Mouse (Mus musculus): ENCODE results near the gene Casp8ap2. TPM values are rescaled to one million over a fixed set of nuclear protein-coding genes. Genes with fewer than 3 reads are reported as not detected.

The Casp8ap2 gene
- polyA plus RNA-seq, 1 experiment from 2014 or later: 50.2 TPM

DNA sequence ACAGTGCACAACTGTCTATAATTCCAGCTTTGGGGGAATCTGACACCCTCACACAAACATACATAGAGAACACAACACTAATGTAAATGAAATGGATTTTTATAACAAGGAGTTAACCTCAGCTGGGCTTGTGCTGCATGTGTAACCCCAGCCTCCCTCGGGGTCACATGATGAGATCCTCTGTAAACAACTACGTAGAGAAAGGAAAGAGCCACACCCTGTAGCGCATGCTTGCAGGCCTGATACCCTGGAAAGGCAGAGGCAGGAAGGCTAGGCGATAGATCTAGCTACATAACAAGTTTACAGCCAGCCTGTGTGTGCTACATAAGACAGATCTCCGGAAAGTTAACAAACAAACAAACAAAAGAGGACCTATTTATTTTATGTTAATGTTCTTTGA lies 36.4 kb downstream of the Casp8ap2 start:
- ATAC-seq (ENCODE audit: insufficient number of reproducible peaks, insufficient read depth, low FRiP score, low read depth): no peak
- Histone ChIP-seq H3K4me1 (ENCODE audit: control insufficient read depth, insufficient read depth, low read length) (no peaks in the 10 kb centered on the region), H3K27ac (ENCODE audit: low read length) (no peak overlapping the region), H3K4me2 (replicated peaks; ENCODE audit: low read depth, low read length) (no peak overlapping the region), H3K36me3 (ENCODE audit: control insufficient read depth, insufficient read depth, low read length) (peaks cover 25% of the 10 kb centered on the region), H3K27me3 (ENCODE audit: control insufficient read depth, insufficient read depth, low read length) (no peaks in the 10 kb centered on the region), H3K9me3 (ENCODE audit: control insufficient read depth, low read depth, low read length) (no peaks in the 10 kb centered on the region), H3K9ac (replicated peaks; ENCODE audit: low read depth, low read length) (no peak overlapping the region), H3K4me3 (ENCODE audit: low read depth, low read length) (no peak overlapping the region)
- WGBS: 57% methylated on average over 5 of the region's 5 CpGs

GRCm38 (mm10) chr4:32656146-32656904 lies 41.1 kb downstream of the Casp8ap2 start:
- ATAC-seq (ENCODE audit: insufficient number of reproducible peaks, insufficient read depth, low FRiP score, low read depth): peak; percentile 29; the same call in 1 of the 2 replicates
- WGBS: 54% methylated on average over 11 of the region's 11 CpGs
- H3K4me3 ChIP-seq (ENCODE audit: low read depth, low read length): peak overlapping the region; percentile 82
- H3K9me3 ChIP-seq (ENCODE audit: control insufficient read depth, low read depth, low read length): no peaks in the 10 kb centered on the region
- H3K27me3 ChIP-seq (ENCODE audit: control insufficient read depth, insufficient read depth, low read length): no peaks in the 10 kb centered on the region
- H3K4me1 ChIP-seq (ENCODE audit: control insufficient read depth, insufficient read depth, low read length): 0 out of 2 replicates have a peak, but pooled peaks cover 5% of the 10 kb centered on the region
- H3K9ac ChIP-seq (replicated peaks; ENCODE audit: low read depth, low read length): peak overlapping the region; percentile 48; the same call in 1 of the 2 replicates
- no peak overlapping the region for H3K27ac ChIP-seq (ENCODE audit: low read length)
- H3K4me2 ChIP-seq (replicated peaks; ENCODE audit: low read depth, low read length): peak overlapping the region; percentile 55
- H3K36me3 ChIP-seq (ENCODE audit: control insufficient read depth, insufficient read depth, low read length): peaks cover 11% of the 10 kb centered on the region

DNA sequence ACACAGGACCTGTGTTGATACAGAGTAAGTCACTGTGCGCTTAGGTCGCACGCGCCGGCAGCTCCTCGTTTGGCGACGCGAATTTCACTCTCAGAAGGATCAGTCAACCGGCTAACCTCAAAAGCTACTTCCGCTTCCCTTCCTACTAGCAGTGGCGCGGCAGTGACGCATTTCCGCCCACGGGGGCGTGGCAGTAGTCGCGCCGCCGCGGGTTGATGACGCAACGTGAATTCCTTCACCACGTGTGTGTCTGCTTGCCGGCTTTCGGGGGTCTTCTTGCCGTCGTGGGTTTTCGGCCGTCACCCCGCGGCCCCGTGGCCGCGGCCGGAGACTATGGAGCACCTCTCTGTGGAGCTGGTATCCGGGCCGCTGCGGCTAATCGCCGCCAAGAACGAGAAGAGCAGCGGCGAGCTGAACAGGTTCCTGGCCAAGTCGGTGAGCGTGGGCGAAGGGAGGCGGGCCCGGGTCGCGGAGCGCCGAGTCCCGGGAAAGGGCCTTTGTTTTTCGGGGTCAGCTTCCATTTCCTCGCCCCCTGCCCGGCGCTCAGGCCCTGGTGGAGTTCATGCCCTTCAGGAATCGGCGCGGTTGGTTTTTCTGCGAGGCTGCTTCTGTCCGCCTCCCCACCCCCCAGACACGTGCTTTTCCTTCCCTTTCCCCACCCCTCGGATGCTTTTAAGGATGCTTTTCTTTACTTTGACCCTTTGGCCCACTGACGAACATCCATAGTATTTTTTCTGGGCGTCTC lies 41.8 kb downstream of the Casp8ap2 start, which contains the start of gene Mdn1:
TSS of gene Mdn1 (plus strand) at position 202 of the 745 bp plus-strand sequence.
- Histone ChIP-seq H3K27me3 (ENCODE audit: control insufficient read depth, insufficient read depth, low read length) (no peaks in the 10 kb centered on the region), H3K4me1 (ENCODE audit: control insufficient read depth, insufficient read depth, low read length) (0 out of 2 replicates have a peak, but pooled peaks cover 5% of the 10 kb centered on the region), H3K27ac (ENCODE audit: low read length) (no peak within 1 kb of the TSS), H3K4me2 (replicated peaks; ENCODE audit: low read depth, low read length) (peak within 1 kb of the TSS; percentile 55), H3K9ac (replicated peaks; ENCODE audit: low read depth, low read length) (peak within 1 kb of the TSS; percentile 48), H3K9me3 (ENCODE audit: control insufficient read depth, low read depth, low read length) (no peaks in the 10 kb centered on the region), H3K36me3 (ENCODE audit: control insufficient read depth, insufficient read depth, low read length) (peaks cover 5% of the 10 kb centered on the region), H3K4me3 (ENCODE audit: low read depth, low read length) (peak within 1 kb of the TSS; percentile 82)
- WGBS: under 1% methylated on average over 67 of the region's 68 CpGs
- ATAC-seq (ENCODE audit: insufficient number of reproducible peaks, insufficient read depth, low FRiP score, low read depth): peak; percentile 89

GRCm38 (mm10) chr4:32665843-32666242 lies 50.6 kb downstream of the Casp8ap2 start:
- H3K4me2 ChIP-seq (replicated peaks; ENCODE audit: low read depth, low read length): no peak overlapping the region
- no peaks in the 10 kb centered on the region for H3K4me1 ChIP-seq (ENCODE audit: control insufficient read depth, insufficient read depth, low read length)
- no peak overlapping the region for H3K4me3 ChIP-seq (ENCODE audit: low read depth, low read length)
- peaks cover 38% of the 10 kb centered on the region for H3K36me3 ChIP-seq (ENCODE audit: control insufficient read depth, insufficient read depth, low read length)
- ATAC-seq (ENCODE audit: insufficient number of reproducible peaks, insufficient read depth, low FRiP score, low read depth): no peak
- no peak overlapping the region for H3K27ac ChIP-seq (ENCODE audit: low read length)
- no peaks in the 10 kb centered on the region for H3K9me3 ChIP-seq (ENCODE audit: control insufficient read depth, low read depth, low read length)
- no peak overlapping the region for H3K9ac ChIP-seq (replicated peaks; ENCODE audit: low read depth, low read length)
- 89% methylated on average over 4 of the region's 4 CpGs for WGBS
- H3K27me3 ChIP-seq (ENCODE audit: control insufficient read depth, insufficient read depth, low read length): no peaks in the 10 kb centered on the region

GRCm38 (mm10) chr4:32668291-32668690 lies 53.0 kb downstream of the Casp8ap2 start:
- H3K4me2 ChIP-seq (replicated peaks; ENCODE audit: low read depth, low read length): no peak overlapping the region
- H3K27ac ChIP-seq (ENCODE audit: low read length): no peak overlapping the region
- H3K4me1 ChIP-seq (ENCODE audit: control insufficient read depth, insufficient read depth, low read length): no peaks in the 10 kb centered on the region
- 87% methylated on average over 1 of the region's 1 CpGs for WGBS
- H3K9ac ChIP-seq (replicated peaks; ENCODE audit: low read depth, low read length): no peak overlapping the region
- no peak overlapping the region for H3K4me3 ChIP-seq (ENCODE audit: low read depth, low read length)
- peaks cover 51% of the 10 kb centered on the region for H3K36me3 ChIP-seq (ENCODE audit: control insufficient read depth, insufficient read depth, low read length)
- no peaks in the 10 kb centered on the region for H3K9me3 ChIP-seq (ENCODE audit: control insufficient read depth, low read depth, low read length)
- no peaks in the 10 kb centered on the region for H3K27me3 ChIP-seq (ENCODE audit: control insufficient read depth, insufficient read depth, low read length)
- ATAC-seq (ENCODE audit: insufficient number of reproducible peaks, insufficient read depth, low FRiP score, low read depth): no peak

GRCm38 (mm10) chr4:32669825-32670224 lies 54.6 kb downstream of the Casp8ap2 start:
- 75% methylated on average over 2 of the region's 2 CpGs for WGBS
- H3K36me3 ChIP-seq (ENCODE audit: control insufficient read depth, insufficient read depth, low read length): peaks cover 47% of the 10 kb centered on the region
- no peak for ATAC-seq (ENCODE audit: insufficient number of reproducible peaks, insufficient read depth, low FRiP score, low read depth)

DNA sequence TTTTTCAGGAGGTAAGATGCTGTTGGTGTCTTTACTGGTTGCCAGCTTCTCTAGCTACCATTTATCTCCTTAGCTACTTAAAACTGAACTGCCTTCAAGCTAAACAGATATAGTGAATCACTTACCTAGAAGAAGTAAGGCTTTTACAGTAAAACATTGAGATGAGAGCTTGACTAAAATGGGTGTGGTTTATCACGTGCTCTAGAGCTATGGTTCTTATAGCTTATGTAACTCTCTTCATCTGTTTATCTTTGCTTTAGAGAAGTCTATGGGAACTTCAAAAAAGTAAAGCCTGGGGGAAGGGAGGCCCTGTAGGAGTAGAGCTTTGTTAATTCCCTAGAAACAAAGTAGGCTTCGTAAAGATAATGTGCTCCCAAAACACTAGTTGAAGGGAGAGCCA lies 58.8 kb downstream of the Casp8ap2 start:
- H3K4me2 ChIP-seq (replicated peaks; ENCODE audit: low read depth, low read length): no peak overlapping the region
- 75% methylated on average over 2 of the region's 2 CpGs for WGBS
- H3K36me3 ChIP-seq (ENCODE audit: control insufficient read depth, insufficient read depth, low read length): peaks cover 57% of the 10 kb centered on the region

More at GRCm38 (mm10) chr4:32669825-32670224, 54.6 kb downstream of the Casp8ap2 start:
- H3K4me3 ChIP-seq (ENCODE audit: low read depth, low read length): no peak overlapping the region
- H3K9ac ChIP-seq (replicated peaks; ENCODE audit: low read depth, low read length): no peak overlapping the region
- no peak overlapping the region for H3K4me2 ChIP-seq (replicated peaks; ENCODE audit: low read depth, low read length)
- H3K27me3 ChIP-seq (ENCODE audit: control insufficient read depth, insufficient read depth, low read length): no peaks in the 10 kb centered on the region
- H3K9me3 ChIP-seq (ENCODE audit: control insufficient read depth, low read depth, low read length): no peaks in the 10 kb centered on the region
- no peak overlapping the region for H3K27ac ChIP-seq (ENCODE audit: low read length)
- no peaks in the 10 kb centered on the region for H3K4me1 ChIP-seq (ENCODE audit: control insufficient read depth, insufficient read depth, low read length)

DNA sequence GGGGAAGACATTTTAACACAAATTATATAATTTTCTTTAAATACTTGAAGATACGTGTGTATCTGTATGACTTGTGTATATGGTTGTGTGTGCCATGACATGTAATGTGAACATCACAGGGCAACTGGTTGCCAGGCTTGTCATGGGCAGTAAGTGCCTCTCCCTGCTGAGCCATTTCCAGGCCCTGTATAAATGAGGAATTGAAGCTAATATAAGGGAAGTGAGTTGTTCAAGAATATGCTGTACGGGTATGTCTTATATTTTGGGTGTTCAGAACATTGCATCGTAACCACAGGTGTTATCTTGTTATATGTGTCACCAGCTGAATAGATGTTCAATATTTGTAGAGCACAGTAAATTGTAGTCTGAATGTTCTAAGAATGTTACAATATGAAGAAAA lies 62.2 kb downstream of the Casp8ap2 start:
- Histone ChIP-seq H3K9me3 (ENCODE audit: control insufficient read depth, low read depth, low read length) (no peaks in the 10 kb centered on the region), H3K9ac (replicated peaks; ENCODE audit: low read depth, low read length) (no peak overlapping the region), H3K4me2 (replicated peaks; ENCODE audit: low read depth, low read length) (no peak overlapping the region), H3K4me3 (ENCODE audit: low read depth, low read length) (no peak overlapping the region), H3K27me3 (ENCODE audit: control insufficient read depth, insufficient read depth, low read length) (no peaks in the 10 kb centered on the region), H3K36me3 (ENCODE audit: control insufficient read depth, insufficient read depth, low read length) (peaks cover 50% of the 10 kb centered on the region), H3K27ac (ENCODE audit: low read length) (no peak overlapping the region), H3K4me1 (ENCODE audit: control insufficient read depth, insufficient read depth, low read length) (no peaks in the 10 kb centered on the region)
- WGBS: 94% methylated on average over 3 of the region's 3 CpGs
- ATAC-seq (ENCODE audit: insufficient number of reproducible peaks, insufficient read depth, low FRiP score, low read depth): no peak

More for the DNA sequence above, 58.8 kb downstream of the Casp8ap2 start:
- no peak for ATAC-seq (ENCODE audit: insufficient number of reproducible peaks, insufficient read depth, low FRiP score, low read depth)
- H3K4me1 ChIP-seq (ENCODE audit: control insufficient read depth, insufficient read depth, low read length): no peaks in the 10 kb centered on the region
- H3K4me3 ChIP-seq (ENCODE audit: low read depth, low read length): no peak overlapping the region
- H3K9ac ChIP-seq (replicated peaks; ENCODE audit: low read depth, low read length): no peak overlapping the region
- H3K27me3 ChIP-seq (ENCODE audit: control insufficient read depth, insufficient read depth, low read length): no peaks in the 10 kb centered on the region
- H3K9me3 ChIP-seq (ENCODE audit: control insufficient read depth, low read depth, low read length): no peaks in the 10 kb centered on the region
- no peak overlapping the region for H3K27ac ChIP-seq (ENCODE audit: low read length)
